Mouse (Mus musculus): ENCODE measurements around the gene Basp1. TPM values are rescaled to one million over a fixed set of nuclear protein-coding genes. Genes with fewer than 3 reads are reported as not detected.
"Not testable (repeated sequence)": the region's sequence is repeated elsewhere in the genome, so short reads cannot be mapped to it uniquely, and the experiment has no call there.

Basp1 gene
- 5.2 and 5.3 TPM in 2 replicates for polyA plus RNA-seq (2012; ENCODE audit: insufficient read depth, insufficient read length, missing spikeins)

GRCm38 (mm10) chr15:25413378-25413901, at the start of gene Basp1:
TSS of gene Basp1 (minus strand) at chr15:25413764.
- peaks cover 5% of the 10 kb centered on the region; the same call in 1 of the 2 replicates for H3K4me1 ChIP-seq (ENCODE audit: control insufficient read depth, insufficient read depth, insufficient read length, low read length)
- no peak within 1 kb of the TSS for H3K27ac ChIP-seq (replicated peaks; ENCODE audit: low read depth, low read length)
- H3K4me3 ChIP-seq (ENCODE audit: insufficient read depth, low read depth, low read length), result peak within 1 kb of the TSS; percentile 65

DNA sequence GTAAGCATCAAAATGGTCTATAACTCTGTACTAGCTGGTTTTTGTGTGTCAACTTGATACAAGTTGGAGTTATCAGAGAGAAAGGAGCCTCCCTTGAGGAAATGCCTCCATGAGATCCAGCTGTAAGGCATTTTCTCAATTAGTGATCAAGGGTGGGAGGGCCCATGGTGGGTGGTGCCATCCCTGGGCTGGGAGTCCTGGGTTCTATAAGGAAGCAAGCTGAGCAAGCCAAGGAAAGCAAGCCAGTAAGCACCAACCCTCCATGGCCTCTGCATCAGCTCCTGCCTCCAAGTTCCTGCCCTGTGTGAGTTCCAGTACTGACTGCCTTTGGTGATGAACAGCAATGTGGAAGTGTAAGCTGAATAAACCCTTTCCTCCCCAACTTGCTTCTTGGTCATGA, 49.5 kb upstream of the Basp1 start:
- peaks cover 11% of the 10 kb centered on the region for H3K4me1 ChIP-seq (ENCODE audit: control insufficient read depth, insufficient read depth, insufficient read length, low read length)
- not testable (repeated sequence) for H3K27ac ChIP-seq (replicated peaks; ENCODE audit: low read depth, low read length); H3K4me3 ChIP-seq (ENCODE audit: insufficient read depth, low read depth, low read length)

DNA sequence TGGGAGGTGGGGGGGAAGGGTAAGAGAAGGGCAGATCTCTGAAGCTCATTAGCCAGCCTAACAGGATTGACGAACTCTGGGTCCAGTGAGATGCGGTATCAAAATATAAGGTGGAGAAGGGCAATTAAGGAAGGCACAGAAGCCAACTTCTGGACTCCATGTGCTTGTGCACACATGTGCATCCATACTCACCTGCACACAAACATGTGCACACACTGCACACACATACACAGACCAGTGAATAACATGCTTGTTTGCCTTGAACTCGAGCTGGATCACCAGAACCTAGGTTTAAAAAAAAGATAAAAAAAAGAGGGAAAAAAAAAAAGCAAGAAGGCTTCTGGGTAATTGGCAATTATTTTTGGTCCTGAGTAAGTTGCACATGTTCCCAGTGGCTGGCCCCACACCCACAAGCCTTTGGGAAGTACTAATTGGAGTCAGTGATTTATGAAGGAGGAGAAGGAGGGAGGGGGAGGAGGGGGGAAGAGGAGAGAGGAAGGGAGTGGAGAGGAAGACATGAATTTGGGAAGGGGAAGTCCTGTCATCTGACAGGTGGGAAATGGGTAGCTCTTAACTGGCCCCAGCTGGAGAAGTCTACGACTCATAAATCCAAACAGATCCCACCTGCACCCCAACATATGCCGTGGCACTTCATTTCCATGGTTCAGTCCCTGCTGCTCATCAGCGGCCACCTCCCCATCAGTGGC, 48.6 kb upstream of the Basp1 start:
- H3K4me1 ChIP-seq (ENCODE audit: control insufficient read depth, insufficient read depth, insufficient read length, low read length), result peaks cover 11% of the 10 kb centered on the region
- no peak overlapping the region for H3K27ac ChIP-seq (replicated peaks; ENCODE audit: low read depth, low read length)
- H3K4me3 ChIP-seq (ENCODE audit: insufficient read depth, low read depth, low read length), result no peak overlapping the region

DNA sequence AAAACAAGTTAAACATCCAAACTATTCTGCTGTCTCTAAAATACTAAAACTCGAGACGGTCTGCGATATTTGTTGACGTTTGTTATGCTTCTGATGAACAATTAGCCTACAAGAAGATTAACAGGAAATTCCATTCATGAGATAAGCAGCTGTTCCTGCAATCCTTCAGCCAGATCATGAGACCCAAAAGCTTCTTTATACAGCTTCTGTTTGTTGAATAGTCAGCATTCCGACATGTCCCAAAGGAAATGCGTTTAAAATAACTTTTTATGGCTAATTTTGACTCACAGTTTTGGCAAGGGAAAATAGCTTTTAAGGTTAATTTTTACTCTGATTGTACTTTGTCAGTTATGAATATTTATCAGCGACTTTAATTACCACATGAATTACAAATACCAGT, 46.3 kb upstream of the Basp1 start:
- peak overlapping the region; percentile 28; the same call in 1 of the 2 replicates for H3K4me3 ChIP-seq (ENCODE audit: insufficient read depth, low read depth, low read length)
- peaks cover 11% of the 10 kb centered on the region for H3K4me1 ChIP-seq (ENCODE audit: control insufficient read depth, insufficient read depth, insufficient read length, low read length)
- H3K27ac ChIP-seq (replicated peaks; ENCODE audit: low read depth, low read length), result peak overlapping the region; percentile 93

DNA sequence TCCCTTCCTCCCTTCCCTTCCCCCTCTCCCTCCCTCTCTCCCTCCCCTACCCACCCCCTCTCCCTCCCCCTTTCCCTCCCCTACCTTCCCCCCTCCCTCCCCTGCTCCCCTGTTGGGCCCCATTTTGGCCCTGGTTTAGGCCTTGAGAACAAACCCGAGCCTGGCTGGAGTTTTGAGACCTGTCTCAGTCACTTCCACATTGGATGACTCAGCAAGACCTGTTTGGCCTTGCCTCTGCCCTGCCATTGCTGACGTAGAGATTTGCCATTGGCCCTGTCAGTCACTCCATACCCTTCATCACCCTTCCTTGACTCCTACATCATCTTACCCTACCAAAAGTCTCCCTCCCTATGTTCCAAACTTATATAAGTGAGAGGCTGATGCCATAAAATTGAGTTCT, 43.9 kb upstream of the Basp1 start:
- Histone ChIP-seq H3K27ac (replicated peaks; ENCODE audit: low read depth, low read length) (no peak overlapping the region), H3K4me1 (ENCODE audit: control insufficient read depth, insufficient read depth, insufficient read length, low read length) (peaks cover 11% of the 10 kb centered on the region), H3K4me3 (ENCODE audit: insufficient read depth, low read depth, low read length) (no peak overlapping the region)

DNA sequence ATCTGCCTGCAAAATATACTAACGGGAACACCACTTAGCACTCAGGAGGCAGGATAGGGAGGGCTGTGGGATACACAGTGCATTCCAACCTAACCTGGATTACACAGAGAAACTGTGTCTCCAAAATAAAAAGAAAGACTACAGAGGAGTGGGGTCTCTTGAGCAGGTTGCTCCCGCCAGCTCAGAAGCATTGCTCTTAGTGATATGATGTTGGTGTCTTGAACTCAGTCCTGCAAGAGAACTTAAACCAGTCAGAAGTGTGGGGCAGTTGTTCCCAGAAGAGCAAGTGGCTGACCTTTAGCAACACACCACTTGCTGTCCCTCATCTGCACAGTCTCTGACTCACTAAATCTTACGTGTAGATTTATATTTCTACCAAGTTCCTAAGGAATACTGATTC, 40.0 kb upstream of the Basp1 start:
- H3K27ac ChIP-seq (replicated peaks; ENCODE audit: low read depth, low read length), result no peak overlapping the region

GRCm38 (mm10) chr15:25449348-25449747, 35.8 kb upstream of the Basp1 start:
- H3K4me1 ChIP-seq (ENCODE audit: control insufficient read depth, insufficient read depth, insufficient read length, low read length), result no peaks in the 10 kb centered on the region

More for the DNA sequence above, 40.0 kb upstream of the Basp1 start:
- no peaks in the 10 kb centered on the region for H3K4me1 ChIP-seq (ENCODE audit: control insufficient read depth, insufficient read depth, insufficient read length, low read length)
- H3K4me3 ChIP-seq (ENCODE audit: insufficient read depth, low read depth, low read length), result no peak overlapping the region

DNA sequence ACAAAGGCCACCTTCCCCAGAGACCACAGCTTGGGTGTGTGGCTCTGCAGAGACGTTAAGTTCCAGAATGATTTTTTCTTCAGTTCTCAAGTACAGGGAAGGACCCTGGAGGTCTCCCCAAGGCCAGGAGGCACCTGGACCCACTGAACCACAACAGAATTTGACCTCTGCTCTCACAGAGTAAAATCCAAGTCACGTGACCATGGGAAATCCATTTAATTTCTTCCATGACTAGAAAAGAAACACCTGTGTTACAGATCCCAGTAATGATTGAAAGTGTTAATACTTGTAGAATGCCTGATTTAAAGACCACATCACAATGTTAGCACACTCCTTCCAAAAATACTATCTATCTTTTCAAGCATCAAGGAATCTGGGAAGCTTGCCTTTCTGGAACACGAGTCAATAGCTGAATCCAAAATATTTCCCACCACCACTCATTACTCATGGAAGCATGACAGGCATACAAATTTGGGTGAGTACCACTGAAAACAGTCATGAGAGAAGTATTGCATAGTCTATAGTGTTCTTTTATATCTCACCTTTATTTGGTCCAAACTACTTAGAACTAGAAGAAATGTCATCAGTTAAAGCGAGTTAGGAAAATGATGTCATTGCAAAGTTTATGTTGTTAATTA, 35.3 kb upstream of the Basp1 start:
- Histone ChIP-seq H3K4me1 (ENCODE audit: control insufficient read depth, insufficient read depth, insufficient read length, low read length) (no peaks in the 10 kb centered on the region), H3K4me3 (ENCODE audit: insufficient read depth, low read depth, low read length) (no peak overlapping the region), H3K27ac (replicated peaks; ENCODE audit: low read depth, low read length) (no peak overlapping the region)

More at GRCm38 (mm10) chr15:25449348-25449747, 35.8 kb upstream of the Basp1 start:
- H3K4me3 ChIP-seq (ENCODE audit: insufficient read depth, low read depth, low read length), result no peak overlapping the region
- no peak overlapping the region for H3K27ac ChIP-seq (replicated peaks; ENCODE audit: low read depth, low read length)

- no peak overlapping the region for H3K27ac ChIP-seq (replicated peaks; ENCODE audit: low read depth, low read length)
- H3K4me1 ChIP-seq (ENCODE audit: control insufficient read depth, insufficient read depth, insufficient read length, low read length), result no peaks in the 10 kb centered on the region
- H3K4me3 ChIP-seq (ENCODE audit: insufficient read depth, low read depth, low read length), result no peak overlapping the region
These were observed 33.6 kb upstream of the Basp1 start for GRCm38 (mm10) chr15:25447136-25447535.

DNA sequence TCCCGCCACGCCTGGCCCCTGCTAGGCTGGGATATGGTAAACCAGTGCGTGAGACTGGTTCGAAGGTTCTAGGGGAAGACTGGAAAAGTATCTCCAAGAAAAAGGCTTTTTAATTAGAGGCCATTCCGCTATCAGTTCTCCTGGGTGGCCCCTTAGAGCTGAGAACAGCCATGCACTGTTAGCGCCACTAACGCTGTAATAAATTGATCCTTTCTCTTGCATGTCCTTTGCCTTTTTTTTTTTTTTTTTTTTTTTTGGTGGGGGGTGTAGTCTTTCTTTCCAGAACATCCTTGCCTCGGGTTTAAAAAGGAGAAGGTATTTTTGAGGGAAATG, 32.6 kb upstream of the Basp1 start:
- Histone ChIP-seq H3K27ac (replicated peaks; ENCODE audit: low read depth, low read length) (no peak overlapping the region), H3K4me1 (ENCODE audit: control insufficient read depth, insufficient read depth, insufficient read length, low read length) (no peaks in the 10 kb centered on the region), H3K4me3 (ENCODE audit: insufficient read depth, low read depth, low read length) (0 out of 2 replicates have a peak overlapping the region, but pooled peaks have one; percentile 23)

DNA sequence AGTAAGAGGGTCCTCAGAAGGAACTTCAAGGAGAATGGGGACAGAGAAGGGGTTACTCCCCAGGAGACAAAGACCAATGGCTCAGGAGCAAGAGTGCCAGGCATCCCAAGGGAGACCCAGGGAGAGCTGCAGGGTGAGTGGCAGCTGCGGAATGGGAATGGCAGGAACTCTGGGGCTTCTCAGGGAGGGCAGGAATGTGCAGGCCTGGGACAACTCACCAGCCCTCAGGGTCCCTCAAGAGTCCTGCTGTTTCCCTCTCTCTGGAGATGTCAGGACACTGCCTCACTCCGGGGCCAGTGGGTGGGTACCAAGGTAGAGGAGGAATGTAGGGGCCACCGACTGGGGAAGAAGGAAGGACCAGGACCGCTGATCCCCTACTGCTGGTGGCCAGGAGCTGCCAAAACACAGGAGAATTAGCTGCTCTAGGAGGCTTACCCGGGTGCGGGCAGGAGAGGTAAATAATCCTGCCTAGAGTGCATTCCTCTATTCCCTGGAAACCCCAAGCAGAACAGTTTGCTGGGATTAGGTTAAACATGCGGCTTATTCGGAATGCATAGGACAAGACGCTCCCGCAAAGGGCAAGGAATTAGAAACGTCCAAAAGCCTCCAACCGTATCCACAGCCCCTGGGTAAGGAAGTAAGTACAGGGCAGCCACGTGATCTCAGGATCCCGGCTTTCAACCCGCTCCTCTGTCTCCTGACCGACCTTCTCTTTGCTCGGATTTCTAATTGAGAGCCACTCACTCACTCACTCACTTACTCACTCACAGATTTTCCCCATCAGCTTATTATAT, 32.0 kb upstream of the Basp1 start:
- Histone ChIP-seq H3K27ac (replicated peaks; ENCODE audit: low read depth, low read length) (no peak overlapping the region), H3K4me1 (ENCODE audit: control insufficient read depth, insufficient read depth, insufficient read length, low read length) (no peaks in the 10 kb centered on the region), H3K4me3 (ENCODE audit: insufficient read depth, low read depth, low read length) (0 out of 2 replicates have a peak overlapping the region, but pooled peaks have one; percentile 23)

- Histone ChIP-seq H3K4me3 (ENCODE audit: insufficient read depth, low read depth, low read length) (no peak overlapping the region), H3K4me1 (ENCODE audit: control insufficient read depth, insufficient read depth, insufficient read length, low read length) (no peaks in the 10 kb centered on the region), H3K27ac (replicated peaks; ENCODE audit: low read depth, low read length) (no peak overlapping the region)
These were observed 30.6 kb upstream of the Basp1 start for GRCm38 (mm10) chr15:25444208-25444607.

DNA sequence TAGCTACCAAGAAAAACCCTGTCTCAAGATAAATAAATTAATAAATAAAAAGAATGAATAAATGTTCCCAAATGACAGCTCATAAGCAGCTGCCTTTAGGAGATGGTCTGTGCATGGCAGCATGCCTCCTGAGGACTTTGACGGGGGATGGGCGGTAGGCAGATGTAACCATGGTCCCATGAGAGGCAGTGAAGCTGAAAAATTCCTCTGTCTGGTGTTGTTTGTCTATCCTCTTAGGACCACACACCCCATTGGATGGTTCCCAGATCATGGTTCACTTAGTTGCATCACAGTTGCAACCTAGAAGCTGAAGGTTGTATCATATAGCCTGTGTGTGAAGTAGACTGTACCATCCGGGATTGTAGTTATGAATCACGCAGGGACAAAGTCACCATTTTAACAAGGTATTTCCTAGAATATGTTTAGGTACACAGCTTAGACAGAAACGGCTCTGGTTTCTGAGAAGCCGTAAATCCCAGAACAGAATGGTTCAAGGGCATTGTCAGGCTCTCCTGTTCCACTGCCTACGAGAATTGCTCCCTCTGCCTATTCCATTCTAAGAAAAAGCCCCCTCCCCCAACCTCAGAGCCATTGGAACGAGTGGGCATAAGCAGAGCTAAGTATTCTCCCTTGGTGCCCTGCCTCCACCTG, 29.7 kb upstream of the Basp1 start:
- no peaks in the 10 kb centered on the region for H3K4me1 ChIP-seq (ENCODE audit: control insufficient read depth, insufficient read depth, insufficient read length, low read length)

DNA sequence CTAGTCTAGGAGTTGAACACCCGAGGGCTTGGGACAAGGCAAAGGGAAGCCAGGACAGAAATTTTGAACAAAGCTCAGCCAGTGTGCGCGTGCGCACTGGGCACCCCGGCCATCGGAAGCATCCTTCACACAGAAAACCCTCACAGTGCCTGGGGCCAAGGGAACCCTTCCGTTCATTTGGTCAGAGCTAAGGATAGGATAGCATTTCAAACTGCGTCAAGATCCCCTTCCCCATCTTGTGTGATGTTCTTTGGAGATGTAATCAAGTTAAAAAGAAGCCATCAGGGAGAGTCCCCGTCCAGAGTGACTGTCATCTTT, 28.3 kb upstream of the Basp1 start:
- Histone ChIP-seq H3K4me1 (ENCODE audit: control insufficient read depth, insufficient read depth, insufficient read length, low read length) (no peaks in the 10 kb centered on the region), H3K4me3 (ENCODE audit: insufficient read depth, low read depth, low read length) (no peak overlapping the region), H3K27ac (replicated peaks; ENCODE audit: low read depth, low read length) (no peak overlapping the region)

More for the DNA sequence above, 29.7 kb upstream of the Basp1 start:
- no peak overlapping the region for H3K27ac ChIP-seq (replicated peaks; ENCODE audit: low read depth, low read length)
- no peak overlapping the region for H3K4me3 ChIP-seq (ENCODE audit: insufficient read depth, low read depth, low read length)

Data from brown adipose tissue, adult 24 weeks (tissue).